Mouse (Mus musculus): ENCODE data around the gene Dntt. TPM values are rescaled to one million over a fixed set of nuclear protein-coding genes. Genes with fewer than 3 reads are reported as not detected.

The Dntt gene
- polyA plus RNA-seq, 1 experiment from 2014 or later = 0.26 TPM

DNA sequence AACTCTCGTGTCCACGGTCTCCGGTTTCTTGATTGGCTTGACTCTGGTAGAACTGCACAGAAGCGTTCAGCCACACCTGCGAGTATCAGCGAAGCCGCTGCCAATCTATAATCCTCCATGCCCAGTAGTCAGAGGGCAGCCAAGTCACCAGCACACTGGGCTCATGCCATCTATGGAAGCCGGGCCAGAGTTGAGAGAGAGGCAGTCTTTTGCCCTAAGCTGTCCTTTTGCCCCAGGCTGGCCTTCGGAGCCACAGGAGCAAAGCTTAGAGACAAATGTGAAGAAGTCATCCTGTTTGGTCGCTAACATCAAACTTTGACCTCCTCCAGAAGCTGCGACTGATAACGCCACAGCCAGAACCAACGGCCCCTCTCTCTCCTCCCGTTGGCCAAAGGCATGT is 54.6 kb downstream of the Dntt start:
- Histone ChIP-seq H3K27me3 (peaks cover 20% of the 10 kb centered on the region), H3K4me1 (replicated peaks) (peaks cover 18% of the 10 kb centered on the region), H3K27ac (no peak overlapping the region), H3K9me3 (no peaks in the 10 kb centered on the region), H3K9ac (replicated peaks) (no peak overlapping the region), H3K4me3 (replicated peaks) (no peak overlapping the region), H3K4me2 (replicated peaks) (no peak overlapping the region), H3K36me3 (no peaks in the 10 kb centered on the region)
- 95% methylated on average over 14 of the region's 14 CpGs for whole genome bisulfite sequencing
- ATAC-seq = no peak

DNA sequence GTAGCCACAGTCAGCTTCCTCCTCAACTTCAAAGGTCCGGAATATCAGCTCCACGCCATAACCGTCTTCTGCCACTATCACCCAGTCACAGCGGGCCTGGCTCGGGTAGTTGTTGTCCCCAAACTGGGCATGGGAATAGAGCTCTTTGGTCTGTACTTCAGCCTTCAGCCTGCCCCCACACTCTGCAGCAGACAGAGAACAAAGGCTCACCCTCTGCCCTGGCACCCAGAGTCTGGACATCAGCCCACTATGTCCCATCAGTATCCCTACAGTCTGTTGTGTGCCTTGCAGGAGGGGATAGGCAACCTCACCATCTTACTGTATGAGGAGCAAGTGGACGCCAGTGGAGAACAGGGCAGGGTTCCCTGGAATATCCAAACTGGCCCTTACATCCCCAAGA is 57.2 kb downstream of the Dntt start:
- H3K36me3 ChIP-seq = no peaks in the 10 kb centered on the region
- peak; percentile 7; the same call in 1 of the 2 replicates for ATAC-seq
- peaks cover 15% of the 10 kb centered on the region for H3K4me1 ChIP-seq (replicated peaks)
- no peak overlapping the region for H3K27ac ChIP-seq
- WGBS = 87% methylated on average over 6 of the region's 6 CpGs
- no peaks in the 10 kb centered on the region for H3K9me3 ChIP-seq
- H3K4me2 ChIP-seq (replicated peaks) = no peak overlapping the region
- H3K27me3 ChIP-seq = peaks cover 31% of the 10 kb centered on the region
- no peak overlapping the region for H3K9ac ChIP-seq (replicated peaks)
- no peak overlapping the region for H3K4me3 ChIP-seq (replicated peaks)

DNA sequence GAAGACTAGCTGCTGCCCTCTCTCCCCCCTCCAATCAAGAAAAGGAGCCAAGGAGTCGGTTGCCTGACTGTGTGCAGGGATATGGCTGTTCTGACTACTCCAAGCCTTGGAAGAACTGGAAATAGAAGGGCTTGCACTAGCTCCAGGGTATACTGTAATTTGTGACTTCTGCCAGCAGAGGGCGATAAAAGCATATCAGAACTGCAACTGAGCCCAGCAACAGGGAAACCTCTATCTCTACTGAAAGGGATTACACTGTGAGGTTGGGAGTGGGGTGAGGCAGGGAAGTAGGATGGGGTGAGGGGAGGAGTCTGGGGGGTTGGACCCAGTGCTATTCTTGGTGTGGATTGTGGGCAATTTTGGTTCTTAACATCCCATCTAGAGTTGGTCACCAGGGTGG is 57.6 kb downstream of the Dntt start:
- Histone ChIP-seq H3K4me1 (replicated peaks) (peaks cover 11% of the 10 kb centered on the region), H3K36me3 (no peaks in the 10 kb centered on the region), H3K27me3 (peaks cover 31% of the 10 kb centered on the region), H3K9ac (replicated peaks) (no peak overlapping the region), H3K4me3 (replicated peaks) (no peak overlapping the region), H3K27ac (no peak overlapping the region), H3K9me3 (no peaks in the 10 kb centered on the region), H3K4me2 (replicated peaks) (no peak overlapping the region)
- ATAC-seq = peak; percentile 79
- 0% methylated on average over 2 of the region's 2 CpGs for WGBS

DNA sequence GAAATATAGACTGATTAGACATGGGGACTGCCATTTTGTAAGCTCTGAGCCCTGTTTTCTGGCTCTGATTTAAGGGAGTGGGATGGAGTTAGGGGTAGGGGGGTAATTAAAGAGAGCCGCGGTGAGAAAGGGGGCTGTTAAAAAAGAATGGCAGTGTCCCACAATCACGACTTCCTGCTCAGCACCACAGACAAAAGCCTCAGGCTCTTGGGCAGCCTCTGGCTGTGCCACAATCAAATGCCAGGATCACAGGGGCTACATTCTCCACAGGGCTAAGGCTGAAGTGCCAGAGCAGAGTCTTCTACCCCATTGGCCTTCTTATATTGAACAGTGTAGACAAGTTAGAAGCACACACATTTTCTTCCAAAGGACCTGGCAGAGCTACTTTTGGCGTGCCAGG is 58.8 kb downstream of the Dntt start:
- H3K9me3 ChIP-seq = no peaks in the 10 kb centered on the region
- no peak for ATAC-seq
- no peak overlapping the region for H3K4me3 ChIP-seq (replicated peaks)
- no peak overlapping the region for H3K9ac ChIP-seq (replicated peaks)
- H3K27me3 ChIP-seq = peaks cover 39% of the 10 kb centered on the region
- H3K4me1 ChIP-seq (replicated peaks) = peaks cover 4% of the 10 kb centered on the region; the same call in 1 of the 2 replicates
- no peak overlapping the region for H3K4me2 ChIP-seq (replicated peaks)
- H3K27ac ChIP-seq = no peak overlapping the region
- WGBS = 63% methylated on average over 4 of the region's 4 CpGs
- H3K36me3 ChIP-seq = no peaks in the 10 kb centered on the region

DNA sequence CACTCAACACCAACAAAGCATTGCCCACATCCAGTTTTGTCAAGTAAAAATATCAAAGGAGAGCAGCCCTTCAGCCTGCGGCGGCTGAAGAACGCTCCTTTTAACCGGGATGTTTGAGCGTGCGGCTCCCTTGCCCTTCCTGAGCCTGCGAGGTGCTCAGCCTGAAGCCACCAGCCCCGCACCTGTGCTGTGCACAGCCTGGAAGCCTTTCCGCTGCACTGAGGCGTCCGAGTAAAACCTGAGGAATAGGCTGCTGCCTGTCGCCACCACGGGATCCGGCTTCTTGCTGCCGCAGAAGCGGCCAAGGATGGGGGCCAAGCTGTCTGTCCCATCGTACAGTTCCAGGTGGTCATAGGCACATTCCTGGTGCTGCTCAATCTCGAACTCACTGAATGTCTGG is 59.4 kb downstream of the Dntt start:
- Histone ChIP-seq H3K27ac (no peak overlapping the region), H3K4me3 (replicated peaks) (no peak overlapping the region), H3K4me2 (replicated peaks) (peak overlapping the region; percentile 23; the same call in 1 of the 2 replicates), H3K4me1 (replicated peaks) (peaks cover 4% of the 10 kb centered on the region; the same call in 1 of the 2 replicates), H3K9ac (replicated peaks) (no peak overlapping the region), H3K9me3 (no peaks in the 10 kb centered on the region), H3K36me3 (no peaks in the 10 kb centered on the region), H3K27me3 (peaks cover 43% of the 10 kb centered on the region)
- WGBS = 50% methylated on average over 18 of the region's 18 CpGs
- no peak for ATAC-seq

DNA sequence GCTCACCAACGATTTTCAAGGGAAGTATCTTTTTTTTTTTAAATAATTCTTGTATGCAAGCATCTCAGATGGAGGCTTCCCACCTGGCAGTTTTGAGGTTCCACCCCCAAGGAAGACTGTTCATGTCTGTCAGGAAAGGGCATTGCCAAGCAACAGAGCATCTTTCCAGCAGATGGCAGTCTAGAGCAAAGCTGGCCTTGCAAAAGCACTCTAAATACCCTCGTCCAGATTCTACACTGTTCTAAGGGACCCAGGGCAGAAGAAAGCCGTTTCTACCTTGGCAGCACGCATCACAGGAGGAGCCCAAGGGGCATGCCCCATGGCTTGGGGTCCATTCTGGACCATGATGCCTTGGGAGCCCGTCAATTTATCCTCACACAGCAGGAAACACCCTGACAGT is 60.8 kb downstream of the Dntt start:
- Histone ChIP-seq H3K36me3 (no peaks in the 10 kb centered on the region), H3K27ac (no peak overlapping the region), H3K27me3 (peaks cover 45% of the 10 kb centered on the region), H3K9ac (replicated peaks) (no peak overlapping the region), H3K4me2 (replicated peaks) (no peak overlapping the region), H3K4me1 (replicated peaks) (peaks cover 4% of the 10 kb centered on the region; the same call in 1 of the 2 replicates), H3K9me3 (no peaks in the 10 kb centered on the region), H3K4me3 (replicated peaks) (no peak overlapping the region)
- ATAC-seq = peak; percentile 71
- WGBS = 8% methylated on average over 5 of the region's 5 CpGs

DNA sequence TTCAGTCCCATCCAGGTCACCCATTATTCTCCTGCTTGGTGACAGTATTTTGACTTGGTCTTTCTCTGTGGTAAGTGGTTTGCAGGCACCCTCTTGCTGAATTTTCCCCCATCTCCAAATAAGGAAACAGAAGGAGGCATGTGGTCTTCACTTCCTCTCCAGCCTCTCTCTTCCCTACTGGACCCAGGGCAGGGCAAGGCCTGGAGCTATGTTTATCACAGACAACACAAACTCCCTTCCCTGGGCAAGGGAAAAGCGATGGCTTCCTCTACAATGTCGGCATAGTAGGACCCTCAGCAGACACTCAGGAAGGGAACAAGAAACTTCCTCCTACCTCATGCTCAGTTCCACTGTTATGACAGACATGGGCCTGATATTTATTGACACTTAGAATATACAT is 62.8 kb downstream of the Dntt start:
- Histone ChIP-seq H3K27me3 (peaks cover 46% of the 10 kb centered on the region), H3K9me3 (no peaks in the 10 kb centered on the region), H3K36me3 (no peaks in the 10 kb centered on the region)

DNA sequence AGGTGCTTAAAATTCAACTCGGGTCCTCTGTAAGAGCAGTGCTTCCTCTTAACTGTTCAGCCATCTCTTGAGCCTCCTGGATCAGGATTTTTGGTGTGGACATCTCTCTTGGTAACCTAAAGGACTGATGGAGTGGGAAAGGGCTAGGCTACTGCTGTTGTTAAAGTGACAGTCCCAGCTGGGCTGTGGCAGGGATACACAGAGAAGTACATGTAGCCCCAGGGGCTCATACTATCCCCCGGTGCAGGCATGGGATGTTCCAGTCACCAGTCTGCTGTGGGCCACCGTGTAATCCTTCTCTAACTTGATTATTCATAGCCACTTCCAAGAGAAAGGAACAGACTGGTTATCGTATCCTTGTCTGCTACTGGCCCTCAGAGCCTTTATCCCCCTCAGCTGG is 68.0 kb downstream of the Dntt start:
- peak; percentile 62; the same call in 1 of the 2 replicates for ATAC-seq
- H3K4me3 ChIP-seq (replicated peaks) = no peak overlapping the region
- no peak overlapping the region for H3K9ac ChIP-seq (replicated peaks)
- H3K9me3 ChIP-seq = no peaks in the 10 kb centered on the region
- peaks cover 39% of the 10 kb centered on the region for H3K27me3 ChIP-seq
- H3K36me3 ChIP-seq = no peaks in the 10 kb centered on the region
- H3K4me1 ChIP-seq (replicated peaks) = peaks cover 9% of the 10 kb centered on the region
- no peak overlapping the region for H3K27ac ChIP-seq
- WGBS = 21% methylated on average over 4 of the region's 4 CpGs
- H3K4me2 ChIP-seq (replicated peaks) = no peak overlapping the region

More for the DNA sequence above, 62.8 kb downstream of the Dntt start:
- 91% methylated on average over 2 of the region's 2 CpGs for WGBS
- Histone ChIP-seq H3K27ac (no peak overlapping the region), H3K4me3 (replicated peaks) (no peak overlapping the region), H3K4me2 (replicated peaks) (no peak overlapping the region), H3K4me1 (replicated peaks) (peaks cover 6% of the 10 kb centered on the region), H3K9ac (replicated peaks) (no peak overlapping the region)
- ATAC-seq = no peak

DNA sequence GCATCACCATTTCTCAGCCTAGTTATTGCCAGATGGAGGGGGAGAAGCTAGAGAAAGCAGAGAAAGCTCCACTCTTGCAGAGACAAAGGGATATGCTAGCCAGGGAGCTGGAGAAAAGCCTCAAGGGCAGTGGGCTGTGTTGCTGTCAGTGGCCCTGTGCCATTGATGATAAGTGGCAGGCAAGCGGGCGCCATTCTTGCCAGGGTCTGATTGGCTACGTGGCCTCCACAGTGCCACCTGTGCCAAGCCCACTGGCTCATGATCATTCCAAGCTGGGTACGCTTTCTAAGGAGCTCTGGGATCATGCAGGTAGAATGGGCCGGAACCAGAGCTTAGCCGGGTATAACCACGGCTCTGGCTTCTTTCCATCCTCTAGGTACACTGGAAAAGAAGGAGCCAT is 71.8 kb downstream of the Dntt start:
- no peak overlapping the region for H3K4me2 ChIP-seq (replicated peaks)
- H3K4me1 ChIP-seq (replicated peaks) = peaks cover 9% of the 10 kb centered on the region
- 90% methylated on average over 7 of the region's 7 CpGs for WGBS
- H3K27ac ChIP-seq = no peak overlapping the region
- no peak overlapping the region for H3K4me3 ChIP-seq (replicated peaks)
- no peak for ATAC-seq
- no peaks in the 10 kb centered on the region for H3K9me3 ChIP-seq
- no peaks in the 10 kb centered on the region for H3K36me3 ChIP-seq
- no peak overlapping the region for H3K9ac ChIP-seq (replicated peaks)
- H3K27me3 ChIP-seq = peaks cover 46% of the 10 kb centered on the region

DNA sequence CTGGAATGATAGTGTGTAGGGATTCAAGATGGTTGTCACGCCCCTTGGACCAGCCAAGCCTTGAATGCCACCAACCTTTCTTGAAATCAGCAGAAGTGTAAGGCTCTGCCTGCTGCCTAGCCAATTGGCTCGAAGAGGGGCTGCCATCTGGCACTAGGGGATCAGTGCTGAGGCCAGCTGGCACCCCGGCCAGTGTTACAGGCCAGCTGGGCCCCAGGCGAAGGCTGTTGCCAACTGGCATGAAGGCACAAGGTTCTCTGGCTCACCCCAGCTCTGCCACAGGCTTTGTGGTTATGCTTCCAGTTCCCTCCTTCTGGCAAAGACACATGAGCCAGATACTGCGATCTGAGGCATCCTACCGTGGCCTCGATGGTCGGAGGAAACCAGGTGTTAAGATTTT is 72.3 kb downstream of the Dntt start:
- WGBS = 79% methylated on average over 8 of the region's 8 CpGs
- Histone ChIP-seq H3K4me3 (replicated peaks) (no peak overlapping the region), H3K36me3 (no peaks in the 10 kb centered on the region), H3K4me2 (replicated peaks) (no peak overlapping the region), H3K9ac (replicated peaks) (no peak overlapping the region), H3K27me3 (peaks cover 52% of the 10 kb centered on the region), H3K27ac (no peak overlapping the region), H3K4me1 (replicated peaks) (peaks cover 9% of the 10 kb centered on the region), H3K9me3 (no peaks in the 10 kb centered on the region)
- ATAC-seq = peak; percentile 49

DNA sequence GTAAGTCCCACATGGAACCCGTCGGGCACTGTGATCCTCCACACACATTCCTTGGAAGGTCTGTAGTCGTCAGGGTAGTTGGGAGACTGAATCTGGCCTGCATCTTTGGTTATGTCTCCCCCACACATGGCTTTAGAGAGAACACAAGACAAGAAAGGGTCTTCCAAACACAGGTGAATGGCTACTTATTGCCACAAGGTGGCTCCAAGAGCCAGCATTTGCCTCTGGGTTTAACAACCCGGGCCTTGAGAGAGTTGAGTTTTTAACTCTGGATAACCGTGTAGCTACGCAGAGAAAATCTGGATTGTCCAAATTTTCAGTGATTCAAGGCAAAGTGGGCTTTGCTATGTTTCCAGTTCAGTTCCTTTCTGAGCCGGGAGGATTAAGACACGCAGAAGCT is 75.8 kb downstream of the Dntt start:
- H3K9me3 ChIP-seq = no peaks in the 10 kb centered on the region
- no peak overlapping the region for H3K4me3 ChIP-seq (replicated peaks)
- H3K4me2 ChIP-seq (replicated peaks) = no peak overlapping the region
- ATAC-seq = 0 out of 2 replicates have a peak, but pooled peaks have one; percentile 38
- peaks cover 63% of the 10 kb centered on the region for H3K27me3 ChIP-seq
- H3K4me1 ChIP-seq (replicated peaks) = peaks cover 13% of the 10 kb centered on the region
- 35% methylated on average over 8 of the region's 8 CpGs for WGBS
- H3K36me3 ChIP-seq = no peaks in the 10 kb centered on the region
- no peak overlapping the region for H3K9ac ChIP-seq (replicated peaks)
- no peak overlapping the region for H3K27ac ChIP-seq

DNA sequence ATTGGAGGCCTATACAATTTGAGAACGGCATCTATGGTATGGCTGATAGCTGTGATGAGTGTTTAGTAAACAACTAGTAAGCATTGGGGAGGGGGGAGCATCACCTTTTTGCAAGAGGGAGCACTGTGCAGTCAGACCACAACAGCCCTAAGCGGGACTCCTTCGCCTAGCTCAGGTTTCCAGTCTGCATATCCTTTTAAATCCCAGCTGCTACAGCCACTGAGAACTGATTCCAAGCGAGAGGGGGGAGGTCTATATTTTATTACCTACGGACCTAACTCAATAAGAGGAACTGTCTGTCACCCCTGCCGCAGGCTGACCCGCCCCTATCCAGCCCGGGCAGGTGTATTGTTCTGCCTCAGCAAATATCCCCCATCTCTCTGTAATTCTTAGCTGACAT is 78.5 kb downstream of the Dntt start:
- 67% methylated on average over 8 of the region's 8 CpGs for WGBS

DNA sequence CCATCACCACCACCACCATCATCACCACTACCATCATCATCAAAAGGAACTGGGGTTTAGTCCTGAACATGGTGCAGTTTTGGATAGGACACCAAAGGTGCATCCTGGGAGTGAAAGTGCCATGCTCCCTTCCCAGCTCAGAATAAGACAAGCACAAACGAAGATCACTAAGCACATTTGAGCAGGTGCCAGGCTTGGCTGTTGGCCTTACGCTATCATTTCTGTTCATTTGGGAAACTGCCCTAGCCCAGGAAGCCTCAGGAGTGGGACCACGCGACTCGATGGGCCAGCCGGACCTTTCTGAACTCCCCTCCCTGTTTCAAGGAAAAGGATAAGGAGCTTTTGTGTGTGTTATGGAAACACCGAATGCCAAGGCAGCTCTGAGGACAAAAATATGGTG is 79.6 kb downstream of the Dntt start:
- no peak overlapping the region for H3K4me3 ChIP-seq (replicated peaks)
- ATAC-seq = no peak
- no peak overlapping the region for H3K9ac ChIP-seq (replicated peaks)
- H3K27ac ChIP-seq = no peak overlapping the region
- peaks cover 79% of the 10 kb centered on the region for H3K27me3 ChIP-seq
- H3K4me1 ChIP-seq (replicated peaks) = peaks cover 23% of the 10 kb centered on the region
- no peak overlapping the region for H3K4me2 ChIP-seq (replicated peaks)
- WGBS = 81% methylated on average over 7 of the region's 7 CpGs
- no peaks in the 10 kb centered on the region for H3K36me3 ChIP-seq
- no peaks in the 10 kb centered on the region for H3K9me3 ChIP-seq

More for the DNA sequence above, 78.5 kb downstream of the Dntt start:
- Histone ChIP-seq H3K27me3 (peaks cover 77% of the 10 kb centered on the region), H3K27ac (no peak overlapping the region), H3K9ac (replicated peaks) (no peak overlapping the region), H3K4me1 (replicated peaks) (peaks cover 20% of the 10 kb centered on the region), H3K4me2 (replicated peaks) (no peak overlapping the region), H3K4me3 (replicated peaks) (no peak overlapping the region), H3K9me3 (no peaks in the 10 kb centered on the region), H3K36me3 (no peaks in the 10 kb centered on the region)
- ATAC-seq = no peak
